Mouse (Mus musculus) lung, postnatal 36 days (tissue): ENCODE data around the gene Sgsm2.

ENCODE experiments used
- DNase-seq: peaks from one replicate; pipeline ENCODE4 v3.0.0; 2022; ENCODE audit warnings: mixed read lengths

Gene Sgsm2

DNA sequence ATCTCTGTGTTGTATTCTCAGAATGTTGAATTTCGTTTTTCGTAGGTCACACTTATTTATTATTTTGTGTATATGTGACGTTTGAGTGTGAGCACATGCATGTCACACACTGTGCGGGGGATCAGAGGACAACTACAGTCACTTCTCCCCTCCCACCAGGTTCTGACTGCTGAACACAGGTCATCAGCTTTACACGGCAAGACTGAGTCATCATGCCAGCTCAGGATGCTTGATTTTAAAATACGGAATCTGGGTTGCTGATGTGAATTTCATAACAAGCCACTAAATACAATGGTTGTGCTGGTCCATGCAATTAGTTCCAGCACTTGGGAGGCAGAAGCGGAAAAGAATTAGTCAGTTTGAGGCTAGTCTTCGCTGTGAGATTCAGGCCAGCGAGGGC lies 15.9 kb downstream of the Sgsm2 start:
- no peak for DNase-seq

DNA sequence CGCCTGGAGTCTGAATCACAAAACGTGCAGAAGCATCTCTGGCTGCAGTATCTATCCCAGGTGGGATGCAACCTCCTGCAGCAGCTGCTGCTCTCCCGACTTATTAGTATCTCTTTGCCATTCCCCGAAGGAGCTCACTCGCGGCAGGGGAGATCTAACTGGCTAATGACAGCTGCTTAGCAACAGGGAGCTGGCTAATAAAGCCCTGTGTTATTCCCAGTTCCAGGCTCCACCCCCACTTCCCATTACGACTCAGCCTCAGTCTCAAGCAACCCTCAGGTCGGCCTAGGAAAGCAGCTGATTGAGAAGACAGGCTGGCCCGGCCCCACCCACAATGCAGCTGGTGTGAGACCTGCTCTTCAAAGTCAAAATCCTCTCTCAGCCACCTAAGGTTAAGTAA lies 20.1 kb downstream of the Sgsm2 start:
- peak; percentile 78 for DNase-seq

- DNase-seq: no peak
These were observed 22.2 kb downstream of the Sgsm2 start for GRCm38 (mm10) chr11:74874630-74875029.

- peak; percentile 41 for DNase-seq
These were observed 25.8 kb downstream of the Sgsm2 start for GRCm38 (mm10) chr11:74870991-74871622.

- DNase-seq: peak; percentile 74
These were observed 26.3 kb downstream of the Sgsm2 start for GRCm38 (mm10) chr11:74870544-74870943.

- no peak for DNase-seq
These were observed 27.3 kb downstream of the Sgsm2 start for GRCm38 (mm10) chr11:74869603-74870002.

DNA sequence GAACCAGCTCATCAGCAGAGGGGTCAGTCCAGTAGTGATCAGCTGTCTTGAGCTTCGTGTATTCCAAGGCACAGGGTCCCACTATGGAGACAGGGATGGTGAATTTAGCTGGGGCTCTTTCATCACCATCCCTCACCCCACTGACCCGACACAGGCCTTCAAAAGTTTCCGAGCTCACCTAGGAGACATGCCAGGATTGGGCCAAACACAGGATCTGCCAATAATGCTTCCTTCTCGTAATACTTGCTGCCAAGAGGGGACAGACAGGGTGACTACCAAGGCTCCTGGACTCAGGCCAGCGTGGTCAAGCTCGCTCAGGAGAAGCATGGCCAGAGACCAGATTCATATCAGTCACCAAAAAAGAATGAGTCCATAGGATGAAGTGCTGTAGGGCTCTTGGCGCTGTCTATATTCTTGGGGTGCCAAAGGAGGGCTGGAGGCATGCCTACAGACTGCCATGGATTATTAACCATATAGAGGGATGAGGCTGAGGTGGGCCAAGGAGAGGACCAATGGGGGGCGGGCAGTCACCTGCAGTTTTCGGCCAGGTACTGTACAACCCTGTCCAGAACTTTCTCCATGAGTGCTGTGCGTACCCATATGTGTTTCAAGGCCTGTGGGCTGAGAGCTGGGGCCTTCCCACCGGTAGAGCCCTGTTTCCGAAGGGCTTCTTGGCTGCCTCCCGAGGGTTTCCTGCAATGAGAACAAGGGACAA lies 28.7 kb downstream of the Sgsm2 start:
- no peak for DNase-seq

GRCm38 (mm10) chr11:74867181-74867580 lies 29.7 kb downstream of the Sgsm2 start:
- DNase-seq: peak; percentile 61

DNA sequence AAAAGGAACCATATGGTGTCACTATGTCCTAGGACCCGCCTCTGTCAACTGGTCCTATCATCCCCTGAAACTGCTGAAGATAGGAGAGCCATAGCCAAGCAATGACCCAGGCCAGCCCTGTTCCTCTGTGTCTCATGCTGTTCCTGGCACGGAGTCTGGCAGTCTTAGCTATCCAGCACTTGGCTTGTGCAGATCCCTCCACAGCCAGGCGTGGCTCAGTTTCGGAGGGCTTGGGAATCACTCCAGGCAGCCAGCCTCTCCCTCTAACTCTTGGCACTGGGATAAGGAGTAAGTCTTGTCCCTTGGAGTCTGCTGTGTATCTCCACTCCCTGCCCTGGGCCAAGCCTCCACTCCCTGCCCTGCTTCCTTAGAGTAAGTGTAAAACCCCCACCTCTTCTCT lies 30.2 kb downstream of the Sgsm2 start:
- DNase-seq: peak; percentile 81

DNA sequence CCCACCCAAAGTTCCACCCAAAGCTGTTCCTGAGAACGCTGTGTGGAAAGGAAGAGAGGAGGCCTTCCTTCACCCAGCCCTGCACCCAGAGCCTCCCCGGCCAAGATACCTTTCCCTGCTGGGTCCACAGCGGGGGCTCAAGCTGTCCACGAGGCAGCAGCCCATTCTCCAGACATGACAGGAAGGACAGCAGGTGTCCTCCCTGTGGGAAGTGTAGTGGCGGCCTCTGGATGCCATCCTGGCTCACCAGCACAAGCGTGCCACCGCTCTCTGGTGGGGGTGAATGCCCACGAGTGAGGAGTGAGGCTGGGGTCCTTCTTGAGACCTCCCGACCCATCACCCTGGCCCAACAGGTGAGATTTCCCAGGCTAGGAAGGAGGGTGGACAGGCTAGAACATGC lies 31.6 kb downstream of the Sgsm2 start:
- DNase-seq: no peak

GRCm38 (mm10) chr11:74864421-74864820 lies 32.4 kb downstream of the Sgsm2 start:
- DNase-seq: no peak

- DNase-seq: peak; percentile 60
These were observed 33.4 kb downstream of the Sgsm2 start for GRCm38 (mm10) chr11:74863471-74863870.

GRCm38 (mm10) chr11:74862129-74862528 lies 34.7 kb downstream of the Sgsm2 start:
- no peak for DNase-seq

GRCm38 (mm10) chr11:74857756-74858155 lies 39.1 kb downstream of the Sgsm2 start:
- no peak for DNase-seq

GRCm38 (mm10) chr11:74850998-74851661 lies 45.7 kb downstream of the Sgsm2 start:
- DNase-seq: no peak

- DNase-seq: peak; percentile 87
These were observed 48.8 kb downstream of the Sgsm2 start for GRCm38 (mm10) chr11:74847919-74848521.

DNA sequence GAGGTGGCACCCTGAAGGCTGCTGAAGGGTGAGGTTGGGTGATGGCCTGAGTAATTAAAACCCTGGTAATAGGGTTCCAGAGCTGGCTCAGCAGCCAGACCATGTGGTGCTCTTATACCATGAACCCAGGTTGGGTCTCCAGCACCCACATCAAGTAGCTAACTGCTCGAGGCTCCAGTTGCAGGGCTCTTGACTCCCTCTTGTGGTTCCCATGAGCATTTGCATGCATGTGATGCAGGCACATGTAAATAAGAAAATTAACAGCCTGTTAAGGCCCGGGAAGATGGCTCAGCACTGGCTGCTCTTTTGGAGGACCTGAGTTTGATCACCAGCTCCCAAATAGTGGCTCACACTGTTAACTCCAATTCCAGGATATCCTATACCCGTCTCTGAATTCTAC lies 51.1 kb downstream of the Sgsm2 start:
- no peak for DNase-seq

DNA sequence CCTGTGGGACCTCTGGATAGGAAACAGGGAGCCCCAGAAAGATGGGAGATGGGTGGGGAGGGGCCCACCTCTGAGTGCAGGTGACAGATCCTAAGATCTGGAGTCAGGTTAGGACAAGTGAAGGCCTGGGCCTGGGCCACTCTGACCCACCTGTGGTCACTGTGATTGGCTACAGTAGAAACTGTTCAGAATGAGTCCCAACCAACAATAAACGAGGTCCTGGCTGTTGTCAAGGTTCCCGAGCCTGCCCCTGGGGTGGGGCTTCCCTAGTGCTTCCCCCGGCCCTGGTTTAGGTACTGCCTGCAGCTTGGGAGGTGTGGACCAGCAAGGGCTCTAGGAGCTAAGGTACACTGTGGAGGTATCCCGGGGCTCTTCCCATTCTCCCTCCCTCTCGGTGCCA lies 53.1 kb downstream of the Sgsm2 start:
- DNase-seq: no peak

GRCm38 (mm10) chr11:74843435-74843714 lies 53.5 kb downstream of the Sgsm2 start:
- peak; percentile 59 for DNase-seq

- DNase-seq: no peak
These were observed 54.0 kb downstream of the Sgsm2 start for GRCm38 (mm10) chr11:74842656-74843434.

DNA sequence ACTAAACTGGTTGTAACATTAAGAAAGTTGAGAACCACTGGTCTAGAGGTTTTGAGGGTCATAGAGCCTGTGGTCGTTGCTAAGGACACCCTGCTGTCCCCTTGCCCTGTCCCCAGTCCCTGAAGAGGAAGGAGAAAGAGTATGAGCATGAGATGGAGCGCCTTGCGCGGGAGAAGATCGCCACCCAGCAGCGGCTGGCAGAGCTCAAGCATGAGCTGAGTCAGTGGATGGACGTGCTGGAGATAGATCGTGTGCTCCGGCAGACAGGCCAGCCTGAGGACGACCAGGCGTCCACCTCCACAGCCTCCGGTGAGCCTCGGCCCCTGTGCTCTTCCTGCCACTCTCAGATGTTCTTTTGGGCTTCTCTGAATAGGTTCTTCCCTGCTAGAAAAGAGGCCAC lies 54.8 kb downstream of the Sgsm2 start:
- no peak for DNase-seq

GRCm38 (mm10) chr11:74841366-74841765 lies 55.5 kb downstream of the Sgsm2 start:
- no peak for DNase-seq

GRCm38 (mm10) chr11:74840739-74841138 lies 56.1 kb downstream of the Sgsm2 start:
- DNase-seq: no peak
